Mouse (Mus musculus): ENCODE measurements at regions not wholly inside any gene's neighbourhood (a gene's known extent, or its start where the extent isn't known, plus 50 kb on each side); places are given as distances from the start of the nearest gene placed in this dataset.

GRCm38 (mm10) chr6:82850556-82850955 lies 76.3 kb upstream of the Hk2 start:
- no peak overlapping the region for H3K4me3 ChIP-seq (replicated peaks; ENCODE audit: low read length)
- TF ChIP-seq POLR2A (IDR thresholded peaks at IDR 0.05; ENCODE audit: borderline replicate concordance, extremely low read depth, insufficient read depth, insufficient read length): no peak
- no peaks in the 10 kb centered on the region for H3K9me3 ChIP-seq (ENCODE audit: control insufficient read depth, low read length)
- H3K27ac ChIP-seq (replicated peaks; ENCODE audit: low read depth, low read length): no peak overlapping the region
- no peak for DNase-seq (ENCODE audit: low spot score)
- H3K4me2 ChIP-seq (replicated peaks; ENCODE audit: low read depth, low read length, severe bottlenecking): no peak overlapping the region
- no peaks in the 10 kb centered on the region for H3K4me1 ChIP-seq (ENCODE audit: control insufficient read depth, insufficient read depth, low read length)
- no peaks in the 10 kb centered on the region for H3K27me3 ChIP-seq (ENCODE audit: control insufficient read depth, insufficient read depth, low read length)
- WGBS: 95% methylated on average over 9 of the region's 9 CpGs
- no peak for ATAC-seq (ENCODE audit: low FRiP score, low read depth)
- no peaks in the 10 kb centered on the region for H3K36me3 ChIP-seq (ENCODE audit: control insufficient read depth, insufficient read depth, low read length)
- H3K9ac ChIP-seq (ENCODE audit: low read depth, low read length, severe bottlenecking): no peak overlapping the region

GRCm38 (mm10) chr6:82847598-82847997 lies 73.3 kb upstream of the Hk2 start:
- Histone ChIP-seq H3K4me1 (ENCODE audit: control insufficient read depth, insufficient read depth, low read length) (no peaks in the 10 kb centered on the region), H3K27me3 (ENCODE audit: control insufficient read depth, insufficient read depth, low read length) (no peaks in the 10 kb centered on the region), H3K27ac (replicated peaks; ENCODE audit: low read depth, low read length) (no peak overlapping the region), H3K36me3 (ENCODE audit: control insufficient read depth, insufficient read depth, low read length) (no peaks in the 10 kb centered on the region), H3K9ac (ENCODE audit: low read depth, low read length, severe bottlenecking) (no peak overlapping the region), H3K4me2 (replicated peaks; ENCODE audit: low read depth, low read length, severe bottlenecking) (no peak overlapping the region), H3K4me3 (replicated peaks; ENCODE audit: low read length) (no peak overlapping the region), H3K9me3 (ENCODE audit: control insufficient read depth, low read length) (no peaks in the 10 kb centered on the region)
- 56% methylated on average over 2 of the region's 2 CpGs for WGBS
- no peak for TF ChIP-seq POLR2A (IDR thresholded peaks at IDR 0.05; ENCODE audit: borderline replicate concordance, extremely low read depth, insufficient read depth, insufficient read length)
- ATAC-seq (ENCODE audit: low FRiP score, low read depth) (no peak), DNase-seq (ENCODE audit: low spot score) (no peak)

- H3K36me3 ChIP-seq (ENCODE audit: control insufficient read depth, insufficient read depth, low read length): no peaks in the 10 kb centered on the region
- H3K4me1 ChIP-seq (ENCODE audit: control insufficient read depth, insufficient read depth, low read length): no peaks in the 10 kb centered on the region
- 79% methylated on average over 8 of the region's 8 CpGs for WGBS
- no peaks in the 10 kb centered on the region for H3K9me3 ChIP-seq (ENCODE audit: control insufficient read depth, low read length)
- H3K9ac ChIP-seq (ENCODE audit: low read depth, low read length, severe bottlenecking): no peak overlapping the region
- H3K4me3 ChIP-seq (replicated peaks; ENCODE audit: low read length): no peak overlapping the region
- no peak for TF ChIP-seq POLR2A (IDR thresholded peaks at IDR 0.05; ENCODE audit: borderline replicate concordance, extremely low read depth, insufficient read depth, insufficient read length)
- H3K4me2 ChIP-seq (replicated peaks; ENCODE audit: low read depth, low read length, severe bottlenecking): no peak overlapping the region
- DNase-seq (ENCODE audit: low spot score): no peak
- no peak for ATAC-seq (ENCODE audit: low FRiP score, low read depth)
- H3K27ac ChIP-seq (replicated peaks; ENCODE audit: low read depth, low read length): no peak overlapping the region
- no peaks in the 10 kb centered on the region for H3K27me3 ChIP-seq (ENCODE audit: control insufficient read depth, insufficient read depth, low read length)
Measured at GRCm38 (mm10) chr6:82846587-82847150, 72.4 kb upstream of the Hk2 start.

- ATAC-seq (ENCODE audit: low FRiP score, low read depth) (no peak), DNase-seq (ENCODE audit: low spot score) (no peak)
- H3K36me3 ChIP-seq (ENCODE audit: control insufficient read depth, insufficient read depth, low read length): no peaks in the 10 kb centered on the region
- no peak overlapping the region for H3K27ac ChIP-seq (replicated peaks; ENCODE audit: low read depth, low read length)
- H3K4me3 ChIP-seq (replicated peaks; ENCODE audit: low read length): no peak overlapping the region
- no peaks in the 10 kb centered on the region for H3K27me3 ChIP-seq (ENCODE audit: control insufficient read depth, insufficient read depth, low read length)
- H3K9me3 ChIP-seq (ENCODE audit: control insufficient read depth, low read length): no peaks in the 10 kb centered on the region
- TF ChIP-seq POLR2A (IDR thresholded peaks at IDR 0.05; ENCODE audit: borderline replicate concordance, extremely low read depth, insufficient read depth, insufficient read length): no peak
- no peak overlapping the region for H3K4me2 ChIP-seq (replicated peaks; ENCODE audit: low read depth, low read length, severe bottlenecking)
- WGBS: 57% methylated on average over 3 of the region's 3 CpGs
- no peaks in the 10 kb centered on the region for H3K4me1 ChIP-seq (ENCODE audit: control insufficient read depth, insufficient read depth, low read length)
- no peak overlapping the region for H3K9ac ChIP-seq (ENCODE audit: low read depth, low read length, severe bottlenecking)
Measured at GRCm38 (mm10) chr6:82844432-82844831, 70.2 kb upstream of the Hk2 start.

- Histone ChIP-seq H3K27me3 (ENCODE audit: control insufficient read depth, insufficient read depth, low read length) (no peaks in the 10 kb centered on the region), H3K9ac (ENCODE audit: low read depth, low read length, severe bottlenecking) (no peak overlapping the region), H3K27ac (replicated peaks; ENCODE audit: low read depth, low read length) (no peak overlapping the region), H3K4me1 (ENCODE audit: control insufficient read depth, insufficient read depth, low read length) (no peaks in the 10 kb centered on the region), H3K4me2 (replicated peaks; ENCODE audit: low read depth, low read length, severe bottlenecking) (no peak overlapping the region), H3K36me3 (ENCODE audit: control insufficient read depth, insufficient read depth, low read length) (no peaks in the 10 kb centered on the region), H3K9me3 (ENCODE audit: control insufficient read depth, low read length) (no peaks in the 10 kb centered on the region), H3K4me3 (replicated peaks; ENCODE audit: low read length) (no peak overlapping the region)
- ATAC-seq (ENCODE audit: low FRiP score, low read depth) (no peak), DNase-seq (ENCODE audit: low spot score) (no peak)
- WGBS: 86% methylated on average over 4 of the region's 4 CpGs
- no peak for TF ChIP-seq POLR2A (IDR thresholded peaks at IDR 0.05; ENCODE audit: borderline replicate concordance, extremely low read depth, insufficient read depth, insufficient read length)
Measured at GRCm38 (mm10) chr6:82843881-82844280, 69.6 kb upstream of the Hk2 start.

- no peak for TF ChIP-seq POLR2A (IDR thresholded peaks at IDR 0.05; ENCODE audit: borderline replicate concordance, extremely low read depth, insufficient read depth, insufficient read length)
- ATAC-seq (ENCODE audit: low FRiP score, low read depth): no peak
- Histone ChIP-seq H3K27ac (replicated peaks; ENCODE audit: low read depth, low read length) (no peak overlapping the region), H3K4me2 (replicated peaks; ENCODE audit: low read depth, low read length, severe bottlenecking) (no peak overlapping the region), H3K4me3 (replicated peaks; ENCODE audit: low read length) (no peak overlapping the region), H3K9me3 (ENCODE audit: control insufficient read depth, low read length) (no peaks in the 10 kb centered on the region), H3K27me3 (ENCODE audit: control insufficient read depth, insufficient read depth, low read length) (no peaks in the 10 kb centered on the region), H3K4me1 (ENCODE audit: control insufficient read depth, insufficient read depth, low read length) (no peaks in the 10 kb centered on the region), H3K9ac (ENCODE audit: low read depth, low read length, severe bottlenecking) (no peak overlapping the region), H3K36me3 (ENCODE audit: control insufficient read depth, insufficient read depth, low read length) (no peaks in the 10 kb centered on the region)
- WGBS: 74% methylated on average over 9 of the region's 9 CpGs
- DNase-seq (ENCODE audit: low spot score): no peak
Measured at GRCm38 (mm10) chr6:82837246-82837645, 63.0 kb upstream of the Hk2 start.

All from limb, embryonic 14.5 days (tissue).